Mouse (Mus musculus): ENCODE measurements at regions not wholly inside any gene's neighbourhood (a gene's known extent, or its start where the extent isn't known, plus 50 kb on each side); places are given as distances from the start of the nearest gene placed in this dataset.

- TF ChIP-seq GABPA (IDR thresholded peaks at IDR 0.05; ENCODE audit: low read depth, low read length) (no peak), POLR2A (IDR thresholded peaks at IDR 0.05; ENCODE audit: control insufficient read depth in 1 of 2, insufficient read depth in 1 of 2, low read depth in 1 of 2, low read length in 2 of 2, poor library complexity in 1 of 2) (no peak), CTCF (IDR thresholded peaks at IDR 0.05 in 2 of 3, conservative IDR thresholded peaks at IDR 0.05 in 1 of 3; ENCODE audit: control insufficient read depth in 1 of 3, insufficient read depth in 1 of 3, low read depth in 2 of 3, low read length in 3 of 3, poor library complexity in 1 of 3, severe bottlenecking in 1 of 3) (no peak), POLR2AphosphoS5 (IDR thresholded peaks at IDR 0.05; ENCODE audit: borderline replicate concordance, low read depth, low read length) (no peak), CHD2 (IDR thresholded peaks at IDR 0.05; ENCODE audit: low read length) (no peak), GATA1 (IDR thresholded peaks at IDR 0.05; ENCODE audit: low read depth, low read length) (no peak), BHLHE40 (IDR thresholded peaks at IDR 0.05; ENCODE audit: borderline replicate concordance, low read depth, low read length) (no peak), MAX (IDR thresholded peaks at IDR 0.05; ENCODE audit: low read length) (no peak), NRF1 (IDR thresholded peaks at IDR 0.05; ENCODE audit: insufficient read depth, low read depth, low read length, poor library complexity, severe bottlenecking) (no peak), ZMIZ1 (IDR thresholded peaks at IDR 0.05; ENCODE audit: low read depth, low read length) (no peak), MYC (IDR thresholded peaks at IDR 0.05; ENCODE audit: low read depth, low read length) (no peak), USF1 (IDR thresholded peaks at IDR 0.05; ENCODE audit: low read depth, low read length) (no peak), ETS1 (IDR thresholded peaks at IDR 0.05; ENCODE audit: low read depth, low read length) (no peak)
Measured at GRCm38 (mm10) chr15:62161061-62161460, 1238.2 kb upstream of the A1bg start.
